Mouse (Mus musculus) spleen, postnatal 14 days (tissue): ENCODE results near the gene Gabpb2.
A peak's percentile ranks its signal among the peaks of the same experiment; 100 is the strongest.

ENCODE experiments used
- DNase-seq, 2 experiments: peaks; one replicate each; pipeline ENCODE4 v3.0.0; 2021 to 2022; ENCODE audit warnings: low spot score in 2 of 2

Gene Gabpb2

DNA sequence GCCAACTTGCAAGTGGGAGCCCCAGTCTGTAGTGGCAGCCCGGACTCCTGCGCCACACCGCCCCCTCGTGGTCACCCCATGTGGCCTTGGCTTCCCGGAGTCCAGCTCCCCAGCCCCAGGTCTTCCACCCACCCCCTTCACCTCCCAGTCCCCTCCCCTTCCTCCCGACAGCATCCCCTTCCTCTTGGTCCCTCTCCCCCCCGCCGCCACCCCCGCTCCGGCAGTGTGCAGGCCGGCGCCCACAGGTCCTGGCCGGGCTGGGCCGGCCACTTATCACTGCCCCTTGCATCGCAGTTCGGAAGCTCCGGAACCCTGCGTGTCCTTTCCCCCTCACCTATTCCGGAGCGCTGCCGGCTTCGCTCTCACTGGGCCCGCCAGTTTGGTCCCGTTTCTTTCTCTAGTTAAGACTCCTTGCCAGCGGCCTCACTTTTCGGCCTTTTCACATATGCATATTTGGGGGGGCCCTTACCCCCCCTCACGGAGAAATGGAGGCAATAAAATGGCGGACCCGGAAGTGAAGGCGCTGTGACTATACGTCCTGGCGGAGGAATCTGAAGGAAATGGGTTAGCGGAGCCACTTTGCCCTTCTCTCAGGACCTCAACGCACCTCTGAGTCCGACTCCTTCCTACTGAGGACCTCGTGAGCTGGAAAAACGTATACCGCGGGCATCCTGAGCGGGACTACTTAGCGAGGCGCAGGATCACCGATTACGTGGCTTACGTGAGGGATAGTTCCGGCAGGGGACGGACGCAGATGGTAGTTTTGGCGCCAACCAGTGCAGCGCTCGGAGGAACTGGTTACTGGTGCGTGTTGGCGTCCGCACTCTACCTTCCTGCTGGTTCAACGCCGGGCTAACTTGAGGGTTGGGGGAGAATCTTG, at the start of gene Gabpb2:
Gene Gabpb2, minus strand, starts transcription at position 662 of the 880 bp plus-strand sequence.
- DNase-seq: peak; percentile 95 to 96

DNA sequence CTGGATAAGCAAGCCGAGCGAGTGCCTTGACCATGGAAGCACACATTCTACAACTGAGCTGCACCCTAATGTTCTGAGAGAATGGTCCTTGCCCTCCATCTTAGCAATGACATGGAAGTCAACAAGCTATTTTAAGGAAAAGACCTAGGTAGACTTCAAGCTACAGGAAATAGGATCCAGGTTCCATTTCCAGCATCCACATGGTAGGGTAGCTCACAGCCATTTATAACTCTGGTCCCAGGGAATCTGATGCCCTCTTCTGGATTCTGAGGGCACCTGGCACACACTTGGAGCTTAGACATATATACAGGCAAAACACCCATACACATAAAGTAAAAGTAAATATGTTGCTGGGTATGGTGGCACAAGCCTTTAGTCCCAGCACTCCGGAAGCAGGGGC, 48.3 kb upstream of the Gabpb2 start:
- DNase-seq: no peak

DNA sequence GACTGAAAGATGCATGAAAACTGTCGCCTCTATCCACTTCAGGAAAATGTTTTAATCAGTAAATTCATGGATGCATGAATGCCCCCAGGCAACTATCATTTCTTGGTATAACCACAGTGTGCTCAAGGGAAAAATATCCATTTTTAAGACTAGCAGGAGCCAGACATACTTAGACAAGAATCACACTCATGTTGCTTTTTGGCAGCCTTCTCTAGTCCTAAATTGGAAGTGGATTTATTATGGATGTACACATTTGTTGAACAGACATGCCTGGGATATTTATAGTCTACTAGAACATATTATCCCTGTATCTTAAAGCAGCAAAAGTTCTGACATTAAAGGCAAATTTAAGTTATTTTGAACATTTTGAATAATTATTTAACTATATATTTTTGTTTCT, 47.0 kb upstream of the Gabpb2 start:
- DNase-seq: no peak

DNA sequence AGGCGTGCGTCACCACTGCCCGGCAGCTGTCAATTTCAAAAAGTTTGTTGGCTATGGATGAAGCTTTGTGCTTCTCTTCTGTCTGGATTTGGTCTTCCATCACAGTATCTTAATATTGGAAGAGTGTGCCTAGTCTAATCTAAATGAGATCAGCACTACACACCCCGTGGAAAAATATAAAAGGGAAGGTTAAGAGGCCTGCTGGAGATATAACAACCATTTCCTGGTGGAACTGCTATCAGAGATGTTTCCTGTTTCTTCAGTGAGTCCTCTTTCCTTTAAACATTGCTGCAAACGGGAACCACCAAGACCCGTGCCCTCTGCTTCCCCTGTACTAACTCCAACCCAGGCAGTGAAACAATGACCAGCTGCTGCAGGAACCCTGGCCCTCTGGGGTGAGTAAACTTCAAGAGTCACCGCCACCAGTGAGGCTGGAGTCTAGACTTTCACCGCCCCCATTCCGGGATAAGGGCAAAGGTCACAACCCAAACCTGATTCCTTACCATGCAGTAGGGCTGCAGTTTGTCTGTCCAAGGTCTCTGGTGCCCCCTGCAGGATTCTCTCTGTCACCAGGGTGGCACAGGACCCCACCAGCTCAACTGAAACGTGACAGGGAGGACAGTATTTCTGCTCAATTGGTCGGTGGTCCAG, 45.5 kb upstream of the Gabpb2 start:
- DNase-seq: peak; percentile 54 to 77

DNA sequence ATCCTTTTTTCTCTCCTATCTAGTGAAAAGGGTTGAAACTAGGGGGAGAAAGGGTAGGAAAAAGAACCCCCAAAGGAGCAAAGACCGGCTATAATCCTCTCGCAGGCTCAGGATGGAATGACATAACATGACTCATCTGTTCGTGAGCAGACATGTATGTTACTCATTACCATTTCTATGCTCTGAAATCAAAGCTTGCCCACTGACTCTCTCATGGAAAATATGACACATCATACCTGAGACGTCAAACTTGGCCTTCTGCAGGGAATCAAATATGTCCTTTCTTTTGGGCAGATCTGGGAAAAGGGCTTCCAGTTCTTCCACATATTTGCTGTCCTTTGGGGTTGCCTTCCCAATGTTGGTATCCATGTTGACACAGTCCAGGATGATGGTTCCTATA, 44.3 kb upstream of the Gabpb2 start:
- no peak for DNase-seq

DNA sequence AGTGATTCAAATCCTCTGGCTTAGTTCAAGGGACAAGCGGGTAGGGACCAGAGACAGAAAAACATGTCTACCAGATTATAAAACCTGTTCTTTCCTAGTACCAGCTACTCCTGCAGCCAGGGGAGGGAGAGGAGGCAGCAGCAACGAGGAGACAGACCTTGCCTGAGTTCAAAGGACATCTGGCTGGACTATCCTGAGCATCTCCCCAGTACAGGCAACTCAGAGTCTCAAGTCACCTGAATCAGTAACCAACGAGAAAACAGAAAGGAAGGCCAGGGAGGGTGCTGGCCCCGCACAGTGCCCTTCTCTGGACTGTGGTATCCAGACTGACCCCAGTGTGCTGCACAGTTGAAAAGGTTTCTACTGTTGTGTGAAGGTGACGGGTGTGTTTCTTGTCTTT, 39.2 kb upstream of the Gabpb2 start:
- no peak for DNase-seq

DNA sequence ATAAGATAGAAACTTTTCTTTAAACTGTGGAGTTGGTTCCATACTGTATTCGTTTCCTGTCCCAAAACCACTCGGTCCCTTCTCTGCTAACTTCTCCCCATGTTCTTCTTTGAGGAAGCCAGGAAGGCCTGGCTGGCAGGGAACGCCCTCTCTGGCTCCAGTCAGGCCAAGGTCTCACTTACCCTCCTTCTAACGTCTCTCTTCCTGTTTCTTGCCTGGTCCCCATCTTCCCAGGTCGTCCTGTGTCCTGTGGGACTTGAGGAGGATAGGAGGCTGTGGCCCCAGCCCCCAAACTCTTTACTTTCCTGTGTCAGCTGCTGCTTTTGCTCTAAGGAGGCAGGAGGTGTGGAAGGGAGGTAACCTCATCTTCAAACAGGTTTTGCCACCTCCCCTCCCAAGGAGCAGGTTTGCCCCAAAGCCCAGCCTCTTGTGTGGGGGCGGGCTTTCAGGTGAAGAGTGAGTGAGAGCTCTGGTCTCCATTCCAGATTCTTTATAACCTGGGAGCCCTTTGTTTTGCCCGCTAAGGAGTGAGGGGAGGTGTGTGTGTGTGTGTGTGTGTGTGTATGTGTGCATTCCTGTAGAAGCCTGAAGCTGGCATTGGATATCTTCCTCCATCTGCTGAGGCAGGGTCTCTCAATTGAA, 33.2 kb upstream of the Gabpb2 start, which contains the start of gene Bnipl:
Gene Bnipl, minus strand, starts transcription at position 411 of the 642 bp plus-strand sequence.
- no peak for DNase-seq

DNA sequence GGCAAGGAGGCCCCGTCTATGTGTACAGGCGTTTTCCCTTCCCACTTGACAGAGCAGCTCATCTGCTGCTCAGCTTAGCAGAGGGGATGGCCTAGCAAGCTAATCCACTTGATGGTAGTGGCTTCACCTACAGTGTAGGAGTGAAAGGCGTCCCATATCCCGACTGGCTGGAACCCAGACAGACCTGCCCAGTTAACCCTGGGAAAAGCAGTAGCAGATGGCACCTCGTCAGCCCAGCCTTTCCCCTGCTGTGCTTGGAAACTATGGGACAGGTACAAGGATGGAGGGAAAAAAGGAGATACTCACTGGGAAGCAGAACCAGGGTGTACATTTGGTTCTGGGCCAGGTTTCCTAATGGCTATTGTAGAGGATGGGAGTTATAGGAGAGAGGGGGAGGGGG, 32.6 kb upstream of the Gabpb2 start:
- DNase-seq: no peak

DNA sequence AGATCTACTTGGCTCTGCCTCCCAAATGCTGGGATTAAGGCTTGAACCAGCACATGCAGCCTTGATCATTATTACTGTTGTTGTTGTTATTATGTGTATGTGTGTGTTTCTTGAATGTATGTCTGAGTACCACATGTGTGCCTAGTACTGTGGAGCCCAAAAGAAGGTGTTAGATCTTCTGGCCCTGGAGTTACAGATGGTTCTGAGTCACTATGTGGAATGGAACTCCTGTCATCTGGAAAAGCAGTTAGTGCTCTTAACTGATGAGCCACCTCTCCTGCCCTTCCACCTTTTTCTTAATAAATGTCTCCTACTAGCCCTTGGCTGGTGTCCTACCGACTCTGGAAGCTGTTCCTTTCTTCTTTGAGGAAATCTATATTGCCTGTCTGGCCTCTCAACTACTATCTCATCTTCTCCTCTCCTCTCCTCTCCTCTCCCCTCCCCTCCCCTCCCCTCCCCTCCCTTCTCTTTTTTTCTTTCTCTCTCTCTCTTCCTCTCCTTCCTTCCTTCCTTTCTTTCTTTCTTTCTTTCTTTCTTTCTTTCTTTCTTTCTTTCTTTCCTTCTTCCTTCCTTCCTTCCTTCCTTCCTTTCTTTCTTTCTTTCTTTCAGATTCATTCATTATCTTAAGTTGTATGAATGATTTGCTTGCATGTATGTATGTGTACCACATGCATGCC, 30.1 kb upstream of the Gabpb2 start:
- DNase-seq: no peak

DNA sequence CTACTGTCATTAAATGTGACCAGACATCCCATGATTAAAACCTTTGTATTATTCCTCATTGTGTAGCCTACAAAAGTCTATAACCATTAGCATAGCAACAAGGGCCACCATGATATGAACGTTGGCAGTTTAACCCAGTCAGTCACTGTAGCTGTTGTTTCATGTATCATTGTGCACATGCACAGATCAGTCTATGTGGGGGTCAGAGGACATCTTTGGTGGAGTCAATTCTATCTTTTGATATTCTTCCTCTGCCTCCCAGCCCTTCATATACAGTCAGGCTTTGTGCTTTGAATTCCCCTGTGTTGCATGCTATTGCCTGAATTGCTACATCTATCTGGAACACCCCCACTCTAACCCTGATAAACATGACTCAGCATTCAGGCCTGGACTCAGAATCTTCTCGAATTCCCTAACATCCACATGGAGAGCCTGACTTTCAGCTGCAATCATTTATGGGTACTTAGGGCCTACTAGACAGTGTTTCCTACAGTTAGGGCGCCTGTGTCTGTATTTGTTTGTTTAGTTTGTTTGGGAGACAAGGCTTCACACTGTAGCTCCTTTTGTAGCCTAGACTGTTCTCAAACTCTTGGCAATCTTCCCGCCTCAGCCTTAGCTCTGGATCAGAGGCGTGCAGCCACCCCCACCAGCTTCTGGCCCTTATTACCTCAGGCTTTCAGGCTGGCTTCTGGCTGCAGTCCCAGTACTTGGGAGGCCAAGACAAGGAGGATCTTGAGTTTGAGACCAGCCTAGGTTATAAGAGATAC, 28.9 kb upstream of the Gabpb2 start:
- no peak for DNase-seq

DNA sequence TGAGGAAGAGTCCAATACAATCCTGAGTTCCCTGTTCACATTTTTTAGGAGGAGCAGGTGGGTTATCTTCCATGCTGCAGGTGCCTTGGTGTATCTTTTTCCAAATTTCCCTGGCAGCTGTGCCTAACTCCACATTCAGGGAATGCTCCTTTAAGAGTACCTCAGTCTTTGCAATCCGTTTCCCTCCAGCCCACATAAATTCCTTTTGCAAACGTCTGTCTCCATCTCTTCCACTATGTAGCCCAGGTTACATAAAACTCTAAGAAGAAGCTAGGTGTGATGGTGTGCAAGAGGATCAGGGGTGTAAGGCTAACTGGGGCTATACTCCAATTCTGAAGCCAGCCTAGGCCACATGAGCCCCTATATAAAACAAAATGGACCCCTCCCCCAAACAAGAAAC, 25.4 kb upstream of the Gabpb2 start:
- no peak for DNase-seq

DNA sequence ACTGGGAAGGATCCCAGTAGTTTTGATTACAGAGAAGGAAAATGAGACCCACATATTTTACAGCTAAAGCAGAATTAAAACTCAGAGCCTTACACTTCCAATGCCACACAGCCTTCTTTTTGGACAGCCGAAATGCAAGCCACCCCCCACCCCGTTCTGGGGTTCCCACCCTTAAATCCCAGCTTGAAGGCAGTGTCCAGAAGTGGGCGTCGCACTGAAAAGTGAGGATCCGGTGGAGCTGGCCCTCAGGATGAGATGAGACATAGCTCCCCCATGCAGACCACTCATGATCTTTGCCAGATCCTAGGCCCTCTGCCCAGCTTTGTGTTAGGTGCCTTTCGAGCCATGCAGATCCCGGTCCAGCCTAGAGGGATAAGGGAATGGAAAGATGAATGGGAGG, 23.8 kb upstream of the Gabpb2 start, which contains the start of gene Gm128:
Gene Gm128, minus strand, starts transcription at position 101 of the 400 bp plus-strand sequence.
- DNase-seq: no peak

DNA sequence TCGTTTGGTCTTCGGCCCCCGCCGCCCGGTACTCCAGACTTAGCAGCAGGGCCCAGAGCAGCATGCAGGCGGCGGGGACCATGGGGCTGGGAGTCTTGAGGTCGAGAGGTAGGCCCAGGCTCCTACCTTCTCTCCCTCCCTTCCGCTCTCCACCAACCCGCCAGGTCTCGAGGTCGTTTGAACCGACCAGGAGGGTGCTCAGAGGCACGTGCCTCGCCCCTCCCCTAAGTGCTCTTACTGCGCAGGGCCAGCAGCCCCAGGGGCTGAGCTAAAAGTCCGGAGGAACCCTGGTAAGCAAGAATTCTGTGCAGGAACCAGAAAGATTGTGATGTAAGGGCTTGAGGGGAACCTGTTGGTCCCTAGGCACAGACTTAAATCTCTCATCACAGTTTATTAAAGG, 23.2 kb upstream of the Gabpb2 start:
- no peak for DNase-seq

DNA sequence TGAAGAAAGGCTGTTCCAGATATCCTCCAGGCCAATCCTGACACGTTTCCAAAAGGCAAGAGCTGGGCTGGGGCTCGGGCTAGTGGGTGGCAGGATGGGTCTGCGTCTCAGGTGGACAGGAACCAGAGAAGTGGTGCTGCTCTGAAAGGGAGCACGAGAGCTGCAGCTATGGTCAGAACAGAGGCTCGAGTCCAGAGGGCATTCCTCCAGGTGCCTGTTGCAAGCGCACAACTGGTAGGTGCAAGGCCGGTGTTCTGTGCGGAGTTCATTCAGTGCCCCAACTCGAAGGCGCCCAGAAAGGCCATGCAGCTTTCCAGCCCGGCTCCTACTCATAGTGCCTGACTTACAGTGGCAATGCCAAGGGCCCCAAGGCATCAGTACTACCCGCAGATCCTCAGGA, 22.3 kb upstream of the Gabpb2 start:
- DNase-seq: no peak

DNA sequence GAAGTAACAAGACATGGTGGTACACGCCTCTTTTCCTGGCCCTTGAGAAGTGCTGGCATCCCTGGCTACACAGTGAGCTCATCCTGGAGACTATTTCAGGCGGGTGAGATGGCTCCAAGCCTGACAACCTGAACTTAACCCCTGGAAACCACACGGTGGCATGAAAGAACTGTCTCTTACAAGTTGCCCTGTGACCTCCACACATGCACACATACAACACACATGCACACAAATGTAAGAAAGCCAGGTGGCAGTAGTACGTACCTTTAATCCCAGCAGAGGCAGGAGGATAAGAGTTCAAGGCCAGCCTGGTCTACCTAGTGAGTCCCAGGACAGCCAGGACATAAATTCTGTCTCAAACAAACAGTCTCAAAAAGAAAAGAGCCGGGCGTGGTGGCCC, 21.3 kb upstream of the Gabpb2 start:
- DNase-seq: no peak

DNA sequence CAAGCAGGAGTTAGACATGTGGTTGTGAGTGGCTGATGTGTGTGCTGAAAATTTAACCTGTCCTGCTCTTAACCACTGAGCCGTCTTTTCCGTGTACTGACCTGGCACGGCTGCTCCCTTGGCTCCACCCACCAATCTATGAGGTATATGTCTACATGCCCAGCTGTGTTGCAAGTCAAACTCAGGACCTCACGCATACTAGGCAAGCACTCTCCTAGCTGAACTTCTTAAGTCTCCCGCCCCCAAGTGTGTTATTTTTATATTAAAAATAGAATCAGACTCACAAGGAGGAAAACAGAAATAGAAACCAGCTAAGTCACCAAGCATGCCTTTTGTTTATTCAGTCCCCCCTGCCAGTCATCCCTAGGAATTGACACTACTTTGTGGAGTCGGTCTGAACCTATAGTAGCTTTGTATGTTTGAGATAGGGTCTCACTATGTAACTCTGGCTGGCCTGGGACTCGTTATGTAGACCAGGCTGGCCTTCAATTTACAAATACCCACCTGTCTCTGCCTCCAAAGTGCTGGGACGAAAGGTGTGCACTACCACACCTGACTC, 19.9 kb upstream of the Gabpb2 start:
- no peak for DNase-seq

DNA sequence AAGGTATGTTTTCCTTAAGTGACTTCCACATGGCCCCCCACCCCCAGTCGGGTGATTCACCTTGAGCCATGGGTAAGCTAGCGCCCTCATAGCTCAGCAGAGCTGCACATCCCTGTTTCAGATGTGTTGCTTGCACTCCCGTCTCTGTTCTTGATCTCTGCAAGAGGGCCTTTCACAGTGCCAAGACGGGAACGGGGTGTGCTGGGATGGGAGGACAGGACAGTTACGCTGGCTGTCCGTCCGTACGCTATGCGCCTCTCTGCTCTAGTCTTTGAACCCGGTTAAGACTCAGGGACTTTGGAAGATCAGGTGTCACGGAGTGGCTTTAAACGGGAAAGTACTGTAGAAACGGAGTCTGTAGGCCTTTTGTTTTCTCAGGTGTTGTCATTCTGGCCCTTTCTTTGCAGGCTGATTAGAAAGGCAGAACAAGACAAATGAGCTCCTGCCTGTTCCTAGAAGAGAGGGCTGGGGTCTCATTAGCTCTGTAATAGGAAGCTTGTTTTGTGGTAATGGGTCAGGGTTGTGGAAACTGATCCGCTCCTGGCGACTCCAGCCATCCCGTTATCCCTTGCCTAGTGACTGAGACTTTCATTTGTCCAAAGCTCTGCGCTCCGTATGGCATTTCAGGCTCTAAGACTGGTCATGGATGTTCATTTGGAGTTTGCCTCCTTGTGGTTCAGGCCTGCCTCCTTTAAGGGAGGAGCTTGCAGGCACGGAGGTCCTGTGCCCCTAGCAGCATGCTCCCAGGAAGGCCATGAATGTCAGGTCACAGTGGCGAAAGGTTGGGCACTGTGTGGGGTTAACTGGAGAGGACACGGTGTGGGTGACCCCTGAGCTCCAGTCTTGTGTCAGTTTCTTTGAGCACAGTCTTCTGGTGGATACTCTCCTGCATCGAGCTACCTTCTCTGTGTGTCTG, 17.9 kb upstream of the Gabpb2 start:
- DNase-seq: no peak

DNA sequence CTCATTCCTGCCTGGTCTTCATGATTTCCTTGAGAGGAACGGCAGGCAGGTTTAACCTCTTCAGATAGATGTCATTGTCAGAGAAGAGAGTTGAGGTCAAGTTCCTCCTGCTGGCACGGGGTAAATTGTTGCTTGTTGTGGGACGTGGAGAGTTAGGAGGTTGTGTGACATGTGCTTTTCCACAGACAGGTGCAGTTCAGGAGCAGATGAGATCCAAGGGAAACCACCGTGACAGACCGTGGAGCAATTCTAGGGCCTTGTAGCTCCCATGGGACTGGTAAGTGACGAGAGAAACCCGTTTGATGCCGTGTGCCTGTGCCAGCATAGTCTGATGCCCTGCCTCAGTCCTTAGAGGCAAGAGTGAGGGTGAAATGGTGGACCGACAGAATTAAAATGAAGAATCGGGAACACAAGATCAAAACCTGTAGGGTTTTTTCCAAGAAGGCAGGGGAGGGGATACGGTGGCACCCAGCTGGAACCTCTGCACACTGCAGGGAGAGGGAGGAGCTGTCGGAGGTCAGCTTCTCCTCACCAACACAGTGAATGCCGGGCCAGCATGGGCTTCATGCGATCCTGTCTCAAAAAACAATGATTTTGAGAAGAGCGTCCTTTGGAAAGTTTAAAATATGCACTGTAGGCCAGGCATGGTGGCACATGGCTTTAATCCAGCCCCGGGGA, 15.7 kb upstream of the Gabpb2 start:
- no peak for DNase-seq

DNA sequence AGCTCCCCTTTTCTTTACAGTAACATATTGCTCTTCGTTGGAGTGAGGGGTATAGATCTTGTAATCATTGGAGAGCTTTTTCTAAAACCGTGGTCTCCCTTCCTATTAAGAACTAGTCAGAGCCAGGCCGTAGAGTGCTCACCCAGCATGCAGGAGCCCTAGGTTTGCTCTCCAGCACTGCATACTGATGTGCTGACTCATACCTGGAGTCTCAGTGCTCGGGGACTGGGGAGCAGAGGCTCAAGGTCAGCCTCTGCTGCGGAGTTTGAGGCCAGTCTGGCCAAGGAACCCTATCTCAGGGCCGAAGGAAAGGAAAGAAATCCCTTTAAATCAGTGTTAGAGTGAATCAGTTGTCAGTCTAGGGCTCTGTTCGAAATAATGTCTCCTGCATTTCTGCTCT, 15.1 kb upstream of the Gabpb2 start:
- no peak for DNase-seq
